Mouse (Mus musculus) CH12.LX (cell line): Measurements from ENCODE around the gene Rasgrp3.

Experiments used
- CTCF ChIP-seq, 2 experiments: IDR thresholded peaks in 1 of 2; conservative IDR thresholded peaks in 1 of 2; 2 replicates each; pipeline ENCODE4 v1.5.1; 2011 to 2012; ENCODE audit warnings: low read depth in 2 of 2, low read length in 2 of 2, improper control_type of control experiment in 1 of 2, inconsistent platforms in 1 of 2, mild to moderate bottlenecking in 1 of 2, moderate library complexity in 1 of 2
- POLR2A ChIP-seq: IDR thresholded peaks from 2 replicates; pipeline ENCODE4 v1.6.1; 2011; ENCODE audit warnings: low read depth, mild to moderate bottlenecking, improper control_type of control experiment, low read length
- UBTF ChIP-seq: IDR thresholded peaks from 2 replicates; pipeline ENCODE4 v1.6.1; 2012; ENCODE audit warnings: low read depth, mild to moderate bottlenecking, inconsistent platforms, low read length, improper control_type of control experiment, moderate library complexity

DNA sequence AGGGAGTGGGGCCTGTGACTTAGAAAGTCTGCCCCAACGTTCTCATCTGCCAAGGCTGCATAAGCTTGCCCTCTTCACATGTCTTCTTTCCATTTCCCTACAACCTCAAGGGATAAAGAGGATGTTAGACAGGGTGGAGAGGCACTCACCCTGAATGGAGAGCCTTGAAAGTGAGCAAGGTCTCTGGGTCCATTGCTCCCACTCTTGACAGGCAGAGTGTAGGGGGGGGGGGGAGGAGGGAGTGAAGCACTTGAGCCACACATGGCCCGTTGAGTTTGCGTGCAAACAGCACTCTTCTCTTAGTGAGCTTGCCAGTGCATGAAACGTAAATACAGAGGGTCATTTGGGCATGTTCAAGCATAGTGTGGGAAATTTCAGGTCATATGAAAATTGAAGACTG lies 59.5 kb downstream of the Rasgrp3 start:
- TF ChIP-seq UBTF (no peak), POLR2A (no peak), CTCF (conservative IDR thresholded peaks at IDR 0.05 in 1 of 2, IDR thresholded peaks at IDR 0.05 in 1 of 2; ENCODE audit: low read depth in 2 of 2, low read length in 2 of 2) (no peak)
